Mouse (Mus musculus) megakaryocyte, embryonic 14.5 days (primary cell): ENCODE measurements around the gene Gm43951.

Experiments
- FLI1 ChIP-seq: IDR thresholded peaks from 2 replicates; pipeline ENCODE4 v1.6.1; 2012; ENCODE audit warnings: low read length, inconsistent platforms, mixed read lengths
- GATA1 ChIP-seq: IDR thresholded peaks from 3 replicates; pipeline ENCODE4 v1.6.1; 2012; ENCODE audit warnings: mixed read lengths, low read length, inconsistent platforms, borderline replicate concordance

GRCm38 (mm10) chr11:72226901-72227300 lies 20.3 kb upstream of the Gm43951 start:
- TF ChIP-seq GATA1, result no peak
- no peak for TF ChIP-seq FLI1
